Mouse (Mus musculus): ENCODE results near the gene Klrb1c. TPM values are rescaled to one million over a fixed set of nuclear protein-coding genes. Genes with fewer than 3 reads are reported as not detected.

The Klrb1c gene
- polyA plus RNA-seq (2015; fragmentation: Nextera tagmentation; extraction: Ambion mirVana): 0.15 TPM in 1 of 2 replicates, not detected in the other

- no peak for ATAC-seq (ENCODE audit: low FRiP score, low read depth)
- Histone ChIP-seq H3K4me3 (no peak within 1 kb of the TSS), H3K9ac (no peak within 1 kb of the TSS), H3K36me3 (no peaks in the 10 kb centered on the region), H3K27ac (no peak within 1 kb of the TSS), H3K4me1 (peaks cover 3% of the 10 kb centered on the region; the same call in 1 of the 2 replicates), H3K4me2 (replicated peaks) (no peak within 1 kb of the TSS), H3K9me3 (no peaks in the 10 kb centered on the region), H3K27me3 (no peaks in the 10 kb centered on the region)
- 73% methylated on average over 2 of the region's 2 CpGs for WGBS
These were observed at the start of gene Klrb1c for GRCm38 (mm10) chr6:128789115-128789514. Gene Klrb1c (minus strand): TSS chr6:128789215.

- Histone ChIP-seq H3K9ac (peak overlapping the region; percentile 63), H3K27me3 (no peaks in the 10 kb centered on the region), H3K27ac (peak overlapping the region; percentile 85), H3K4me3 (peak overlapping the region; percentile 59), H3K9me3 (no peaks in the 10 kb centered on the region), H3K4me1 (peaks cover 12% of the 10 kb centered on the region), H3K36me3 (no peaks in the 10 kb centered on the region), H3K4me2 (replicated peaks) (peak overlapping the region; percentile 67)
- 3% methylated on average over 14 of the region's 14 CpGs for WGBS
- peak; percentile 26; the same call in 1 of the 2 replicates for ATAC-seq (ENCODE audit: low FRiP score, low read depth)
These were observed 48.7 kb upstream of the Klrb1c start for GRCm38 (mm10) chr6:128837454-128838341.

- ATAC-seq (ENCODE audit: low FRiP score, low read depth): no peak
- no peak overlapping the region for H3K9ac ChIP-seq
- H3K4me1 ChIP-seq: peaks cover 9% of the 10 kb centered on the region
- H3K27me3 ChIP-seq: no peaks in the 10 kb centered on the region
- H3K4me2 ChIP-seq (replicated peaks): peak overlapping the region; percentile 67
- 82% methylated on average over 6 of the region's 6 CpGs for WGBS
- H3K27ac ChIP-seq: 0 out of 2 replicates have a peak overlapping the region, but pooled peaks have one; percentile 85
- peak overlapping the region; percentile 59; the same call in 1 of the 2 replicates for H3K4me3 ChIP-seq
- no peaks in the 10 kb centered on the region for H3K36me3 ChIP-seq
- no peaks in the 10 kb centered on the region for H3K9me3 ChIP-seq
These were observed 47.9 kb upstream of the Klrb1c start for GRCm38 (mm10) chr6:128836955-128837334.

- no peaks in the 10 kb centered on the region for H3K27me3 ChIP-seq
- peaks cover 4% of the 10 kb centered on the region; the same call in 1 of the 2 replicates for H3K4me1 ChIP-seq
- H3K9ac ChIP-seq: no peak overlapping the region
- no peaks in the 10 kb centered on the region for H3K36me3 ChIP-seq
- ATAC-seq (ENCODE audit: low FRiP score, low read depth): no peak
- H3K4me3 ChIP-seq: no peak overlapping the region
- H3K27ac ChIP-seq: no peak overlapping the region
- H3K9me3 ChIP-seq: no peaks in the 10 kb centered on the region
- no peak overlapping the region for H3K4me2 ChIP-seq (replicated peaks)
- WGBS: 88% methylated on average over 8 of the region's 8 CpGs
These were observed 47.4 kb upstream of the Klrb1c start for GRCm38 (mm10) chr6:128836191-128836954.

- Histone ChIP-seq H3K27ac (no peak overlapping the region), H3K4me2 (replicated peaks) (no peak overlapping the region), H3K36me3 (no peaks in the 10 kb centered on the region), H3K27me3 (no peaks in the 10 kb centered on the region), H3K4me1 (peaks cover 4% of the 10 kb centered on the region; the same call in 1 of the 2 replicates), H3K9ac (no peak overlapping the region), H3K9me3 (no peaks in the 10 kb centered on the region), H3K4me3 (no peak overlapping the region)
- no peak for ATAC-seq (ENCODE audit: low FRiP score, low read depth)
- WGBS: 94% methylated on average over 4 of the region's 4 CpGs
These were observed 46.6 kb upstream of the Klrb1c start for GRCm38 (mm10) chr6:128835571-128835970.

- Histone ChIP-seq H3K9ac (no peak overlapping the region), H3K9me3 (no peaks in the 10 kb centered on the region), H3K4me1 (peaks cover 4% of the 10 kb centered on the region; the same call in 1 of the 2 replicates), H3K4me3 (no peak overlapping the region), H3K27ac (no peak overlapping the region), H3K4me2 (replicated peaks) (no peak overlapping the region), H3K36me3 (no peaks in the 10 kb centered on the region), H3K27me3 (no peaks in the 10 kb centered on the region)
- ATAC-seq (ENCODE audit: low FRiP score, low read depth): no peak
- 83% methylated on average over 10 of the region's 10 CpGs for WGBS
These were observed 44.0 kb upstream of the Klrb1c start for GRCm38 (mm10) chr6:128833046-128833445.

GRCm38 (mm10) chr6:128829837-128830236, 40.8 kb upstream of the Klrb1c start:
- 57% methylated on average over 4 of the region's 4 CpGs for WGBS
- no peak overlapping the region for H3K9ac ChIP-seq
- H3K4me3 ChIP-seq: no peak overlapping the region
- no peaks in the 10 kb centered on the region for H3K27me3 ChIP-seq
- no peak overlapping the region for H3K27ac ChIP-seq
- H3K36me3 ChIP-seq: no peaks in the 10 kb centered on the region
- ATAC-seq (ENCODE audit: low FRiP score, low read depth): no peak
- no peak overlapping the region for H3K4me2 ChIP-seq (replicated peaks)
- H3K4me1 ChIP-seq: no peaks in the 10 kb centered on the region
- H3K9me3 ChIP-seq: no peaks in the 10 kb centered on the region

GRCm38 (mm10) chr6:128826781-128827180, 37.8 kb upstream of the Klrb1c start:
- H3K9me3 ChIP-seq: no peaks in the 10 kb centered on the region
- no peak overlapping the region for H3K27ac ChIP-seq
- H3K27me3 ChIP-seq: no peaks in the 10 kb centered on the region
- no peak overlapping the region for H3K9ac ChIP-seq
- ATAC-seq (ENCODE audit: low FRiP score, low read depth): no peak
- H3K4me2 ChIP-seq (replicated peaks): no peak overlapping the region
- no peaks in the 10 kb centered on the region for H3K4me1 ChIP-seq
- no peaks in the 10 kb centered on the region for H3K36me3 ChIP-seq
- WGBS: 74% methylated on average over 3 of the region's 3 CpGs
- H3K4me3 ChIP-seq: no peak overlapping the region

GRCm38 (mm10) chr6:128826132-128826531, 37.1 kb upstream of the Klrb1c start, which contains the start of the genes Gm44511 and Klrb1b:
Gene Gm44511 (minus strand): TSS chr6:128826315.
Gene Klrb1b (minus strand): TSS chr6:128826331.
- Histone ChIP-seq H3K9ac (no peak within 1 kb of the TSS), H3K4me2 (replicated peaks) (no peak within 1 kb of the TSS), H3K27ac (no peak within 1 kb of the TSS), H3K27me3 (no peaks in the 10 kb centered on the region), H3K36me3 (no peaks in the 10 kb centered on the region), H3K4me1 (no peaks in the 10 kb centered on the region), H3K9me3 (no peaks in the 10 kb centered on the region), H3K4me3 (no peak within 1 kb of the TSS)
- ATAC-seq (ENCODE audit: low FRiP score, low read depth): no peak
- WGBS: 89% methylated on average over 6 of the region's 6 CpGs

- Histone ChIP-seq H3K4me3 (no peak overlapping the region), H3K27ac (no peak overlapping the region), H3K27me3 (no peaks in the 10 kb centered on the region), H3K4me2 (replicated peaks) (no peak overlapping the region), H3K9me3 (no peaks in the 10 kb centered on the region), H3K36me3 (no peaks in the 10 kb centered on the region), H3K9ac (no peak overlapping the region), H3K4me1 (no peaks in the 10 kb centered on the region)
- no peak for ATAC-seq (ENCODE audit: low FRiP score, low read depth)
- WGBS: 67% methylated on average over 4 of the region's 4 CpGs
These were observed 29.2 kb upstream of the Klrb1c start for GRCm38 (mm10) chr6:128818083-128818802.

- Histone ChIP-seq H3K9me3 (no peaks in the 10 kb centered on the region; the same call in 1 of the 2 replicates), H3K4me1 (no peaks in the 10 kb centered on the region), H3K36me3 (no peaks in the 10 kb centered on the region), H3K27me3 (no peaks in the 10 kb centered on the region), H3K27ac (no peak overlapping the region), H3K4me3 (no peak overlapping the region), H3K9ac (no peak overlapping the region), H3K4me2 (replicated peaks) (no peak overlapping the region)
- WGBS: 90% methylated on average over 5 of the region's 5 CpGs
- ATAC-seq (ENCODE audit: low FRiP score, low read depth): no peak
These were observed 19.5 kb upstream of the Klrb1c start for GRCm38 (mm10) chr6:128808532-128808931.

Measured in limb, embryonic 13.5 days (tissue).